Mouse (Mus musculus): Measurements from ENCODE around the gene Hspa8. TPM values are rescaled to one million over a fixed set of nuclear protein-coding genes. Genes with fewer than 3 reads are reported as not detected.

Hspa8 gene
- total and polyA plus RNA-seq, 3 experiments = 483 to 3,642 (median 1,343) TPM

- H3K4me3 ChIP-seq (ENCODE audit: low read depth, low read length) = no peak overlapping the region
- TF ChIP-seq GATA2 (IDR thresholded peaks at IDR 0.05; ENCODE audit: borderline replicate concordance, low read depth, low read length) = no peak
- TF ChIP-seq GATA1 (IDR thresholded peaks at IDR 0.05; ENCODE audit: borderline replicate concordance, low read length) = no peak
- TF ChIP-seq POLR2AphosphoS5 (IDR thresholded peaks at IDR 0.05; ENCODE audit: insufficient replicate concordance, low read depth, low read length) = no peak
- TF ChIP-seq CTCF (IDR thresholded peaks at IDR 0.05; ENCODE audit: low read depth, low read length) = no peak
- H3K9me3 ChIP-seq (replicated peaks) = no peaks in the 10 kb centered on the region
- no peak for ATAC-seq (ENCODE audit: extremely low read depth, insufficient number of reproducible peaks, low FRiP score, poor library complexity, severe bottlenecking)
- H3K36me3 ChIP-seq (replicated peaks) = no peaks in the 10 kb centered on the region
- H3K4me1 ChIP-seq (ENCODE audit: insufficient read depth, low read depth, low read length) = no peaks in the 10 kb centered on the region
- DNase-seq (ENCODE audit: low spot score) = no peak
- no peaks in the 10 kb centered on the region for H3K27me3 ChIP-seq (ENCODE audit: insufficient read depth, low read length)
Measured at GRCm38 (mm10) chr9:40839662-40840061, 38.9 kb downstream of the Hspa8 start.

GRCm38 (mm10) chr9:40851515-40851914 lies 50.7 kb downstream of the Hspa8 start:
- Histone ChIP-seq H3K4me3 (ENCODE audit: low read depth, low read length) (no peak overlapping the region), H3K27me3 (ENCODE audit: insufficient read depth, low read length) (peaks cover 2% of the 10 kb centered on the region; the same call in 1 of the 2 replicates), H3K36me3 (replicated peaks) (no peaks in the 10 kb centered on the region), H3K4me1 (ENCODE audit: insufficient read depth, low read depth, low read length) (no peaks in the 10 kb centered on the region), H3K9me3 (replicated peaks) (no peaks in the 10 kb centered on the region)
- ATAC-seq (ENCODE audit: extremely low read depth, insufficient number of reproducible peaks, low FRiP score, poor library complexity, severe bottlenecking) (no peak), DNase-seq (ENCODE audit: low spot score) (no peak)
- no peak for TF ChIP-seq POLR2AphosphoS5 (IDR thresholded peaks at IDR 0.05; ENCODE audit: insufficient replicate concordance, low read depth, low read length)
- no peak for TF ChIP-seq CTCF (IDR thresholded peaks at IDR 0.05; ENCODE audit: low read depth, low read length)
- no peak for TF ChIP-seq GATA2 (IDR thresholded peaks at IDR 0.05; ENCODE audit: borderline replicate concordance, low read depth, low read length)
- no peak for TF ChIP-seq TAL1 (conservative IDR thresholded peaks at IDR 0.05; ENCODE audit: low read depth, low read length)
- TF ChIP-seq GATA1 (IDR thresholded peaks at IDR 0.05; ENCODE audit: borderline replicate concordance, low read length) = no peak

- Histone ChIP-seq H3K9me3 (replicated peaks) (no peaks in the 10 kb centered on the region), H3K4me1 (ENCODE audit: insufficient read depth, low read depth, low read length) (no peaks in the 10 kb centered on the region), H3K27me3 (ENCODE audit: insufficient read depth, low read length) (peaks cover 2% of the 10 kb centered on the region; the same call in 1 of the 2 replicates), H3K4me3 (ENCODE audit: low read depth, low read length) (no peak overlapping the region), H3K36me3 (replicated peaks) (no peaks in the 10 kb centered on the region)
- DNase-seq (ENCODE audit: low spot score) (no peak), ATAC-seq (ENCODE audit: extremely low read depth, insufficient number of reproducible peaks, low FRiP score, poor library complexity, severe bottlenecking) (no peak)
- TF ChIP-seq CTCF (IDR thresholded peaks at IDR 0.05; ENCODE audit: low read depth, low read length) (no peak), POLR2AphosphoS5 (IDR thresholded peaks at IDR 0.05; ENCODE audit: insufficient replicate concordance, low read depth, low read length) (no peak), GATA1 (IDR thresholded peaks at IDR 0.05; ENCODE audit: borderline replicate concordance, low read length) (no peak), GATA2 (IDR thresholded peaks at IDR 0.05; ENCODE audit: borderline replicate concordance, low read depth, low read length) (no peak), TAL1 (conservative IDR thresholded peaks at IDR 0.05; ENCODE audit: low read depth, low read length) (no peak)
Measured at GRCm38 (mm10) chr9:40858461-40859160, 57.8 kb downstream of the Hspa8 start.

- TF ChIP-seq TAL1 (conservative IDR thresholded peaks at IDR 0.05; ENCODE audit: low read depth, low read length) (no peak), POLR2AphosphoS5 (IDR thresholded peaks at IDR 0.05; ENCODE audit: insufficient replicate concordance, low read depth, low read length) (no peak), GATA2 (IDR thresholded peaks at IDR 0.05; ENCODE audit: borderline replicate concordance, low read depth, low read length) (no peak), CTCF (IDR thresholded peaks at IDR 0.05; ENCODE audit: low read depth, low read length) (no peak), GATA1 (IDR thresholded peaks at IDR 0.05; ENCODE audit: borderline replicate concordance, low read length) (no peak)
Measured at GRCm38 (mm10) chr9:40859196-40859595, 58.4 kb downstream of the Hspa8 start.

More at GRCm38 (mm10) chr9:40859196-40859595, 58.4 kb downstream of the Hspa8 start:
- DNase-seq (ENCODE audit: low spot score) (no peak), ATAC-seq (ENCODE audit: extremely low read depth, insufficient number of reproducible peaks, low FRiP score, poor library complexity, severe bottlenecking) (no peak)
- peaks cover 2% of the 10 kb centered on the region; the same call in 1 of the 2 replicates for H3K27me3 ChIP-seq (ENCODE audit: insufficient read depth, low read length)
- H3K36me3 ChIP-seq (replicated peaks) = no peaks in the 10 kb centered on the region
- no peaks in the 10 kb centered on the region for H3K4me1 ChIP-seq (ENCODE audit: insufficient read depth, low read depth, low read length)
- no peak overlapping the region for H3K4me3 ChIP-seq (ENCODE audit: low read depth, low read length)
- no peaks in the 10 kb centered on the region for H3K9me3 ChIP-seq (replicated peaks)

Other genes with a start within 250 kb of the Hspa8 start
- gene Gm21915, start 130.4 kb upstream of the Hspa8 start, total RNA-seq (2014; fragmentation: Nextera tagmentation) = not detected in 2 replicates
- 0.66 TPM in 1 of 2 replicates, not detected in the other for gene Gm21915, start 130.4 kb upstream of the Hspa8 start, total RNA-seq (2017)
- gene Gm21915, start 130.4 kb upstream of the Hspa8 start, polyA plus RNA-seq (2012) = not detected in 2 replicates
- not detected in 2 replicates for gene Clmp, start 115.0 kb upstream of the Hspa8 start, total RNA-seq (2014; fragmentation: Nextera tagmentation)
- gene Clmp, start 115.0 kb upstream of the Hspa8 start, total RNA-seq (2017) = 0.05 and 0.12 TPM in 2 replicates
- not detected in 2 replicates for gene Clmp, start 115.0 kb upstream of the Hspa8 start, polyA plus RNA-seq (2012)
- not detected in 2 replicates for gene Bsx, start 73.1 kb downstream of the Hspa8 start, total RNA-seq (2014; fragmentation: Nextera tagmentation)
- gene Bsx, start 73.1 kb downstream of the Hspa8 start, total RNA-seq (2017) = not detected in 2 replicates
- gene Bsx, start 73.1 kb downstream of the Hspa8 start, polyA plus RNA-seq (2012) = not detected in 2 replicates
- not detected in 2 replicates for gene Jhy, start 163.1 kb downstream of the Hspa8 start, total RNA-seq (2014; fragmentation: Nextera tagmentation)
- 0.44 TPM in 1 of 2 replicates, not detected in the other for gene Jhy, start 163.1 kb downstream of the Hspa8 start, total RNA-seq (2017)
- not detected in 2 replicates for gene Jhy, start 163.1 kb downstream of the Hspa8 start, polyA plus RNA-seq (2012)
- gene Crtam, start 203.6 kb downstream of the Hspa8 start, total RNA-seq (2014; fragmentation: Nextera tagmentation) = not detected in 2 replicates
- 0.05 and 0.06 TPM in 2 replicates for gene Crtam, start 203.6 kb downstream of the Hspa8 start, total RNA-seq (2017)
- not detected in 2 replicates for gene Crtam, start 203.6 kb downstream of the Hspa8 start, polyA plus RNA-seq (2012)